Mouse (Mus musculus): ENCODE results near the gene Rcan2.

Gene Rcan2

DNA sequence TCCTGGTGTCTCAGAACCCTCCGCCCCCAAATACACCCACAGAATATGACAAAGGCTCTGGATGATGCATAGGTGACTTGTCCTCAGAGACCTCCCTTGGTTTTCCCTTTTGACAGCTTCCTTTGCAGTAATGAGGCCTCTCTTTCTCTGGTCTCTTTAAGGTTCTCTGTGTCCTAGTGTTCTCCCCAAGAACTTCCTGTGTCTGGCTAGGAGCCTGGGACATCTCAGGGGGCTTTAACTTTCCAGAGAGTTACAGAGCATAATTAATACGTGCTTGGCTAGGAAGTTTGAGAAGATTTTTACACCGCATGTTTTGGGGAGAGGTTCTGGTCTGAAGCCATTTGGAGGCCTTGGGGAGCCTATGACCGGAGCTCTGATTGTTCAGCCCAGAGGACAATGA, 128.7 kb downstream of the Rcan2 start:
- DNase-seq = no peak

DNA sequence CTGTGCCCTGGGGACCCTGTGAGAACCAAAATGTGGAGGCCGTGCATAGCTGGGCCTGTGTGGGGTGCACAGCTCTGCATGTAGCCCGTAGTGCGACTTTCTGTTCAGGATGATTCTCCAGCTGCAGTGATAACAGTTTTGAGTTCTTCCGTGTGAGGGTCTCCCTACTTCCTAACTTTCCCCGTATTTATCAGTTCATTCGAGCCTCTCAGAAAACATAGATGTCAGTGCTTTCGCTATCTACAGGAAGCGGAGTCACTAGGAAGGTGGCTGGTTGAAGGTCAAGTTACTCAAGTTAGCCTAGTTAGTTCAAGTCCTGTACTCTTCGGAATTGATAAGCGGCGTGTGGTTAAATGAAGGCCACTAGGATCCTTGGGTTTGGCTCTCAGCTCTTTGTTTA, 130.6 kb downstream of the Rcan2 start:
- no peak for DNase-seq

DNA sequence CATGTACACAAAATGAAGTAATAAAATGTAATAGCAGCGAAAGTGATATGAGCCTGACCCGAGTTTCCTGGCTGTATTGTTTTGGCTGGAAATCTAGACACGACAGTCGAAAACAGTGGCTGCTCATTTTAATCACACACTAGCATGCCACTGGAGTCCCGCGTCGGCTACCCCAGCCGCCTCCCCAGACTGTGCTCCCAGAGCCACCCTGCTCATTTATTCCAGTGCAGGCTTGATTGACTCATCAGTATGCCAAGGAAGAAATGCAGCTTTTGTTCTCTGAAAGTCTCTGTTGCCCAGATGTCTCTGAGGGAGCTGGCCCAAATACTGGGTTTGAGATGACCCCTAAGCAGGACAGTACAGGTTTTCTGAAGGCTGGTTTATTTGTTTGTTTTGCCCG, 132.9 kb downstream of the Rcan2 start:
- no peak for DNase-seq

DNA sequence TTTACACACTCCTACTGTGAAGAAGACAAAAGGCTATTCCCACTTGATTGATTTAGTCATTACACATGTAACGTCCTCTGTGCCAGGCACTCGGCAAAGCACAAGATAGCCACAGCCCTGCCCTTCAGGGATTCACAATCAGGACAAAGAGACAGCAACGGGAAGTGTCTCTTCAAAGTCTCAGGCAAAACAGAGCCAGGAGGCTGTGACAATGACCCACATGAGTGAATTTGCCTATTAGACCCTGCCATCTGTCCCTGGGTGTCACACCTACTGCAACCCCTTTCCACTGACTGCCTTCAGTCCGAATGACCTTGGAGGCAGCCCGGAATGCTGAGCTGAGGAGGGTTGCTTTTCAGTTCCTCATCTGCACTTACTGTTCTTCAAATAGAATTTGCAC, 151.1 kb downstream of the Rcan2 start:
- DNase-seq = peak; percentile 65 to 66

DNA sequence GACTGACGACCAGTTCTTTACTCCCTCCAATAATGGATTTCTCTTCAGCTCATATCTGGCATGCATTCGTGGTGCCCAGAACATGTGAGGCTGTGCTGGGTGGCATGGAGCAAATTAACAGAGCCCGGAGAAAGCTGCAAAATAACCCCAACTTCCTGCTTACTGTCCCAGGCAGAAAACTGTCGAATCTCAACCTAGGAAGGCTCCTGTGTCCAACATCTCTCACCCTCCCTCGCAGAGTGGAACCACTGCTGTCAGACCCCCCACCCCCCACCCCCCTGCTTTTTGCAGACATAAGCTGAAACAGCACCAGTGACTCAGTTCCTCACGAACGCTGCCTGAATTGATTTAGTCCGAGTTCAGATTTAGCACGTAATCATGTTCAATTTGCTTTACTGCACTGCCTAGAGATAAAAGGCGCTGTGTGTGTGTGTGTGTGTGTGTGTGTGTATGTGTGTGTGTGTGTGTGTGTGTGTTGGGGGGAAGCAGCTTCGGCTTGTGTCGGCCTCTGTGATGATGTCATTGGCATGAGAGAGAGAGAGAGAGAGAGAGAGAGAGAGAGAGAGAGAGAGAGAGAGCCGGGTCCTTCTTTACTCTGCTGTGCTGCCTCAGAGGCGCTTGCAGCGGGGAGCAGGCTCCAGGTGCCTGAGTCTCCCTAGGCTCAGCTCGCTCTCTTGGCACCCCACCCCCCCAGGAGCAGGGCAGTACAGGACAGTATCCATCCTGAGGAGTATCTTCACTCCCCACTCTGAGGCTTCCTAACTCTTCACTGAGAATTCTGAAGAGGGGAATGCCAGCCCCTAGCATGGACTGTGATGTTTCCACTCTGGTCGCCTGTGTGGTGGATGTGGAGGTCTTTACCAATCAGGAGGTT, 151.7 kb downstream of the Rcan2 start:
- DNase-seq = peak; percentile 66 to 67

DNA sequence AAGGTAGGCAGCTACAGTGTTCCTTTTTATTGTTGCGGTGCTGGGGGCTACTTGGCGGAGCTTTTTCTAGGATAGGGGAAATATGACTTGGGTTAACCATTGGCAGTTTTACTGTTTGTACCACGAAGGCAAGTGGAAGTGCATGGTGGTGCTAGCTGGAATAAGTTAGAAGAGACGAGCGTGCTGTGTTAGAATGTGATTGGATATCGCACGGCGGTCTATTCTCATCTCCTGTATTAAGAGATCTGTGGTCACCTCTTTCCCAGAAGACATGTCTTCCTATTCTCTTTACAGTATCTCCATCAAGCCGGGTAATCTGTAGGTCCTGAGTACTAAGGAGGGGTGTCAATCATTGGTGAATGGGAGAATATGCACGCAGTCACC, 152.4 kb downstream of the Rcan2 start:
- no peak for DNase-seq

DNA sequence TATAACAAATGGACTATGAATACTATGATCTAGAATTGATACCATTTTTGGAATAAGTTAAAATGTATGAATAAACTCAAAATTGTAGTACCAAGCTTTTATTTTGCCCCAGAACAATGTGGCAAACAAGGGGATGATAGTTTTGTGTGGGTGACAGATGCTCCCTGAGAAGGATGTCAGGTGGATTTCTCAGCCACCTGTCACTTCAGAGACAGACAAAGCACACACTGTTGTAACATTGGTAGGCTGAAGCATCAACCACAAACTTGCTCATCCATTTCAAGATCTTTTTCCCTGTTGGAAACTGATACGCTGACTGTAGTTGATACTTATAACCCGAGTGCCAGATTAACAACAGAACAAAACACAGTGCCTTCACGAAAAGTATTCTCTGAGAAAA, 158.6 kb downstream of the Rcan2 start:
- DNase-seq = no peak

DNA sequence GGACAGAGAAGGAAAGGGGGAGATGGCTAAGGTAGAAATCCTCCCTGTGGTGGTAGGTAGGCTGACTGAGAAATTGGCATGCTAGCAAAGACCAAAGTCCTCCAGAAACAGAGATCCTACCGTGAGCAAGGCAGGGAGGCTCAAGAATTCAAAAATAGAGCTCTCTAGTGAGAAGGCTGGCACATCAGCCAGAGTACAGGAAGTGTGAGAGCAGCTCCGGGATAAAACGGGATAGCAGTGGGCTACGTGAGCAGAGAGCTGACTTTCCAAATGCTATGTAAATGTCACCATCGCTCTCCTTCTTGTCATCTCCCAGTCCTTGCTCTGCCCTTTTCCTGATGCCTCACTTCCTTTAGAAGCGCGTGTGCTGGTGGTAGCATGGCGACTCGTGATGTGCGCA, 168.8 kb downstream of the Rcan2 start:
- no peak for DNase-seq

DNA sequence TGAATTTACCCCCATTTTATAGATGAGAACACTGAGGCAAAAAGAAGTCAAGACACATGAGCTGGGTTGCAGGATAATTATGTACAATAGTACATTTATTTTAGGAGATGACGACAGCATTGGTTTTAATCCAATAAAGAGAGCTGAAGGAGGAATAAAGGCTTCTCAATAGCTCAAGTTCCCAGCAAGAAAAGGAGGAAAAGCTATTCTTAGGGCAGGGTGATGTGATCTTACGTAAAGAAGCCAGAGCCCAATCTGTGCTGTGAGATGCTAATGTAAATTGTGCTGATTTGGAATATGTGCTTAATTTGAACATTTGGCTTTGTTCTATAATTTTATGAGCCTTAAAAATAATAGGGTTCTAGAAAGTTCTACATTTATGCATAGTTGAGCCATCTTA, 176.4 kb downstream of the Rcan2 start:
- DNase-seq = no peak

DNA sequence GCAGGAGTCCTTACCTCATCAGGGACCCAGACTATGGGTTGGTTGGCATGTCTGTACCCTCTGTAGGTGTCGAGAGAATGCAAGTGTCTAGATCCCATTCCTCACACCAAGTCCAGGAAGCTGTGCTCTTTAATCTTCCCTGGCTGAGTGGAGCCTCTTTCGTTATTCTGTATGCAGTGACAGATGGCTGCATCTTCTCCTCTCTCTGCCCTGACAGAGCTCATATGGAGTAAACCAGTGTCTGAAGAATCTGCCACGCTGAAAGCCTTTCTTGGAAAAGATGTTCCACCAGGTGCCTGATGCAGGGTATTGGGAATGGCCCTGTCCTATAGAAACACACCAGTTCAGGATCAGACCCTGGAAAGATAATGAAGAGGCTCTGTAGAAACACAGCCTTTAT, 178.8 kb downstream of the Rcan2 start:
- DNase-seq = peak; percentile 30 to 45

DNA sequence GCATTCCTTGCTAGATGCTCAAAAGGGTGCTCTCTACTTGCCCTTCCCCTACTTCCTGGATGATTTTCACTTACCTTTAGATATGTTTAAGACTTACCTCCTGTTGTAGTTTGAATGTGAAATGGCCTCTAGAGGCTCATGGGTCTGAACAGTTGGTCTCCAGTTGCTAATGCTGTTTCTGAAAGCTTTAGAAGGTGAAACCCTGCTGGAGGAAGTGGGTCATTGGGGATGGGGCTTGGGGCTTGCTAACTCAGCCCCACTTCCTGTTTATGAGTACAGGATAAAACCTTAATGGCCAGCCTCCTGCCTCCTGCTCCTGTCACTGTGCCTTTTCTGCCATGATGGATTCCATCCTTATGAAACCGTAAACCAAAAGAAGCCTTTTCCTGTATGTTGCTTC, 181.4 kb downstream of the Rcan2 start:
- no peak for DNase-seq

DNA sequence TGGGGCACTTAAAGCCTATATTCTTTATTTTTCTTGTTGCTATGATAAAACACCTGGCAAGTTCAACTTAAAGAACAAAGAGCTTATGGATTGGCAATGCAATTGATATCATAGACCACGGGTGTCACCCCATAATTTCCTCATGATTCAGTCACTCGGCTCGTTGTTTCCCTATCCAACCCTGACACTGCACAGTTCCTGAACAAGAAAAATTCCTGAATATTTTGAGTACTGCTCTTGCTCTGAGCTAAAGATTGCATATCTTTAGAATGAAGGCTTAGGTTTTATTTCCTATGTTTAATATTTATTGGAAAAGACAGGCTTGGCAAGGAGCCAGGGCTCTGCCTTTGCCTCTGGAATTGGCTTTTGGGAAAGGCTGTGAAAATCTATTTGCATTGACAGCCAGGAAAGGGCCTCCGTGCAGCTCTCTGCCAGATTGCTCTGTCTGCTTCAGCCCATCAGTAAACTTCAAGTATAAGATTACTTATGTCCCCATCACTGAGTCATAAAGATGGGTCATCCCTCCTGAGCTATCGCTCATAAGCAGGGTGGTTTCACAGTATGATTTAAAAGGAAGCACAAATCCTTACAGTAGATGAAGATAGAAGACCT, 188.3 kb downstream of the Rcan2 start:
- DNase-seq = peak; percentile 31 to 41

DNA sequence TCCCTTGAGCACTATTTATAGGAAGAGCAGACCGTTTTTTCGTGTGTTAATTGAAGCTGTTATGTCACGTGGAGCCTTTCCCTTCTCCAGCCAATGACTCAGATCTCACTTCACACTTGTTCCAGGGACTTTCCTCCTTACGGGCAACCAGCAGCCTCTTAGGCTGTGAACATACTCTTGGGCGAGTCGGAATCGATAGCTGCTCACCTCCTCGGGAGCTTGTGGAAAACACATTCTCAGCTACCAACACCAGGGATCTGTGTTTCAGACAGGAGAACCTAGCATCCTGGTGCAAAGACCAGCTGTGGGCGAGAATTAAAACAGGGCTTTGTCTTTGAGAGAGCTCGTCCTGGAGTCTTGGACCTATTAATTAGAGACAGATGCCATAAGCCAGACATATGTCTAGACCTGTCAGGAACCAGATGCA, 189.8 kb downstream of the Rcan2 start:
- DNase-seq = no peak

DNA sequence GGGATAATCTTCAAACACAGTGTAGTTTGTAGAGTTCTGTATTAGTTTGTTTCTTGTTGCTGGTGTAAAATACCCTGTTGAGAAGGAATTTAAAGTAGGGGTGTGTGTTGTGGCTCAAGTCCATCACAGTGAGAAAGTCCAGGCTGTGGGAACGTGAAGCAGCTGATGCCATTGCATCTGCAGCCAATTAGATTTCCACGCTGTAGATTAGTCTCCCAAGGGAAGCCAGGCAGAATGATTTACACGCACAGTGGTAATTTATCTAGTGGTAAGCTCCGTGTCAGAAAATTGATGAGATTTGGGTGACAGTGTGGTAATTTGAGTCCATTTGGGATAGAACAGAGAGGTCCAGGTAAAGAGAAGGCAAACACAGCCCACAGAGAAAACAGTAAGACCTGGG, 192.9 kb downstream of the Rcan2 start:
- DNase-seq = no peak

DNA sequence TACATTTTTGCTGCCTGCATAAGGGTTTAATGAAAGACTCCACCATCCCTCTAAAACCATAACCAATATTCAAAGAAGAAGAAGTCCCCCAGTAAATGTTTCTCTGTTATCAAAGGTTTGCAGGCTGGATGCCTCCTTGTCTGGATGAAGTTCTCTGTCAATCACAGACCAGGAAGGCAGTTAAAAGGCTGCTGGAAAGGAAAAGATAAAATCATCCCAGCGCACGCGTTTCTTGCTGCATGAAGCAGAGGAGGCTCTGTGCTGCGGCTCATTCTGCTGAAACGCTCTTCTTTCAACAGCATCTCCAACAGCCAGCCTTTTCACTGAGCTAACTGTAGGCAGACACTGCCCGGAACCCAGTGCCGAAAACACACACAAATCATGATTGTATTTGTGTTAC, 196.4 kb downstream of the Rcan2 start:
- DNase-seq = no peak

DNA sequence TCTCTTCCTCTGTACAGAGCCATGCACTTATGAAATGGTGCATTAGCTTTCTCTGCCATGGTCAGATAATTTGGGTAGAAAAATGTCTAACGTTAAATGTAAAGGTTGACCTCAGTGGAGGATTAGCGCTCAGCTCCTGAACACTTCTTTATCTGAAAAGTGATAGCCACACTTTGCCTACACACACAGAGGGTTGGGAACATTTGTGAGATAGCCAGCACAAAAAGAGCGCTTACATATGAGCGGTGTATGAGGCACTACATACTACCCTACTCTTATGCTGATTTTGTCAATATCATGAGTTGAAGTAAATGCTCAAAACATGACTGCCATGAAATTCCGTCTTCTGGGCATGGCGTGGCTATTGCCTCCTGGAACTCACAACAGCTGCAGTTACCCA, 196.9 kb downstream of the Rcan2 start:
- DNase-seq = no peak

DNA sequence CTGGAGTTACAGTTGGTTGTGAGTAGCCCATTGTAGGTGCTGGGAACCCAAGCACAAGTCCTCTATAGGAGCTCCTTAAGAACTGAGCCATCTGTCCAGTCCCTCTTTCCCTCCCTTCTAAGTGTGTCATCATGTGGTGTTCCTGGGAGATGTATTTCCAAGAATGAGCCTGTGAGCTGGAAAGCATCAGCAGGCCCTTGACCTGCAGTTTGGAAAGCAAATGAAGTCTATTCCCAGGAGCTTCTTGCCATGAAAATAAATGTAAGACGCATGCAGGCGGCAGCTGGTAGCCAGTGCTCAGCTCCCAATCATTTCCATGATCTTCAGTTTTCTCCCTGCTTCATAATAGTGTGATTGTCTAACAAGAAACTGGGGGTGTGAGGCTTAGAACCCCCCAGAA, 203.2 kb downstream of the Rcan2 start:
- DNase-seq = no peak

DNA sequence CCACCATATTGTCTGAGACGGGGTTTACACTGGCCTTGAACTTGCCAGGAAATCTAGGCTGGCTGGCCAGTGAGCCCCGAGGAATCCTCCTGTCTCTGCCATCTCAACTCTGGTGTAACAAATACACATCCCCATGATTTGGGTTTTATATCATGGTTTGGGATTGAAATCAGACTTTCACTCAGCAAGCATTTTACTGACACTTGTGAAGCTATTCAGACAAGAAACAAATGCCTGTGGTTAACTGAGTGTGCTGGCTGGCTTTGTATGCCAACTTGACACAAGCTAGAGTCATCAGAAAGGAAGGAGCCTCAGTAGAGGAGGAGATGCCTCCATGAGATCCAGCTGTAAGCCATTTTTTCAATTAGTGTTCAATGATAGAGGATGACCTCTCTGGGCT, 206.3 kb downstream of the Rcan2 start:
- no peak for DNase-seq

DNA sequence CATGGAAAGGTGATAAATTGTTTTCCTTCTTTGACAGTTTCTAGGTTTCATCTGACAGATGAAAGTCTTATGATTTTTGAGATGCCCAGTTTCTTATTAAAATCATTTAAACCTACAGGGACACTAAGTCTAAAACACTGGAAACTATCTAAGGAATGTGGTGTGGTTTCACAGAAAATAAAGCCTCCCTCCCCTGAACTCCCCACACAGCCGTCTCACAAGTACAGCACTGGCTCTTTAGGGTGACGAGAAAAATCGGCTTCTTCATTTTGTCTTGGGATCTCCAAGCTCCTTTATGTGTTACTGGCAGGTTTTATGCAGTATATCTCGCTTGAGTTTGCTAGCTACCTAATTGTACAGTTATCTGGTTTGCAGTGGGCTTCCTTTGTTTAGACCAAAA, 210.8 kb downstream of the Rcan2 start:
- DNase-seq = no peak

DNA sequence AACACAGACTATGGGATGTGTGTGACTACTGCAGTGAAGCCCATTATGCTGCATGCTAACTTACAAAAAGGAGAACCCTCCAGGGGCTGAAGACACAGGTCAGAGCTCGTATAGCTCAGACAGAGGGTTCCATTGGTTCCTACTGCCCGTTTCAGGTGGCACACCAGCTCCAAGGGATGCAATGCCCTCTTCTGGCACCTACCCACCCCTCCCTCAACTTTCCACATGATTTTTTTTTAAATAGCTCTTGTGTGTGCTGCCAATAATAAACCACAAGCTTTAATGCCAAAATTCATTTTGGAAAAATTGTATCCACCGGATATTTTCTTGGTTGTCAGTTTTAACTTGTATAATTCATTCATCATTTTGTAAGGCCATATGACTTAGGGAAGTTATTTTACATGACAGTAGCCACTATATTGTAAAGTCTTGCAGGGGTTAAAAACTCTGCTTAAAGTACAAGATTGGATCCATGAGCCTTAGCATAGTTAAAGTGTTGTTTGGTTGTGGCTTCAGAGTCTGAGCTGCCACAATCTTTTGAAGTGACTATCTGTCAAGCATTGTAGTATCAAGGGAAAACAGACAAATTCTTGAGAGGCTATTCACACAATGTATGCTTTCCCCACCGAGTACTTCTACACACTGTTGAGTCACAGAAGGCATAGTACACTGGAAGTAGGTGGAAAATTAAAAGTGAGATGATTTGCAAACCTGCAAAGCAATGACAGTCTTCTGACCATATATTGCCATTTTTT, 212.8 kb downstream of the Rcan2 start:
- no peak for DNase-seq

DNA sequence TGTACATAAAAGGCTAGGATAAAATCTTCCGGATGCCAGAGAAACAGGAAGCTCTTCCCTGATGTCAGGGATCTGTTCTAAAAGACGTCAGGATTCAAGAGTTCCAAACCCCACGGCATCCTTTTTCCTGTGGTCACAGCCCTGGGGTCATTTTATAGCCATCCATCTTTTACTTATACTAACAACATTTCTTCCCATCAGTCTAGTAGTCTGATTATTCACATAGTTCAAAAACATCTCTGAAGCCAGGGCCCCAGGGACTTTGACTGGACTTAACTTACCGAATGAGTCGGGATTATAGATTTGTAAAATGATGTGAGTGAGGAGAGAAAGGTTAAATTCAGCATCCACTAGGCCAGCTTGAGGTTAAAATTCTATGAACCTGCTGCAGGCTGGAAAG, 215.2 kb downstream of the Rcan2 start:
- no peak for DNase-seq

DNA sequence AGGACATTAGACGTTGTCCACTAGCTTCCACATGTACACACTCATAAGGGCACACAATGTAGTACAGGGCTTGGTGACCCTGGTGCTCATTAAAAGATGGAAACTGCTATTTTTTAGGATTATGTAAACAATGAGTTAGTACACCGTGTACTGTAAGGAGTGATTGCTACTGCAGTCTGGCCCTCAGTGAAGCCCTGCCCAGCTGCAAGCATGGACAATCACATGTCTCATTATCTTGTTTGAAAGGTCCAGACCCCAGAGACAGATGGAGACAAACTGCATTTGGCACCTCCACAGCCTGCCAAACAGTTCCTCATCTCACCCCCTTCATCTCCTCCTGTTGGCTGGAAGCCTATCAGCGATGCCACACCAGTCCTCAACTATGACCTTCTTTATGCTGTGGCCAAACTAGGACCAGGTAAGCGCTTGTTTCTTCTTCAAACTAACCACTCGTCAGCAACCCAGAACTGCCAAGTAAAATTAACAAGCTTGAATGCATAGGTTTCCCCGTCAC, 219.6 kb downstream of the Rcan2 start:
- peak; percentile 35 to 37 for DNase-seq

DNA sequence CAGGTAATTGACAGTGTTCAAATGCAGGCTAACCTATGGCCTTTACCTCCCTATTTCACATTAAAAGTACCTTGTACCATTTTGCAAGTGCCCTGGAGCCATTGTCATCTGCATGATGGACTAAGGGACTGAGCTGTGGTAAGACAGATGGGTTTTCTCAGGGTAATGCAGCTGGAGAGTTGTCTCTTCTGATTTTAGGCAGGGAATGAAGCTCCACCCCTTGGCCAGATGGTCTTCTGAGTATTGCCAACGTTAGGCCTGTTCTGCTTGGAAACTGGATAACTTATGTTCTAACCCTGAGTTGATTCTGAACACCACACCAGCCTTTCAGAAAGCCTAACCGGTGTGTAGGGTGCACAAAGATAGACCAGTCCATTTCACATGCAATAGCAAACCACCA, 222.7 kb downstream of the Rcan2 start:
- DNase-seq = peak in 1 of 2 experiments; percentile 36

DNA sequence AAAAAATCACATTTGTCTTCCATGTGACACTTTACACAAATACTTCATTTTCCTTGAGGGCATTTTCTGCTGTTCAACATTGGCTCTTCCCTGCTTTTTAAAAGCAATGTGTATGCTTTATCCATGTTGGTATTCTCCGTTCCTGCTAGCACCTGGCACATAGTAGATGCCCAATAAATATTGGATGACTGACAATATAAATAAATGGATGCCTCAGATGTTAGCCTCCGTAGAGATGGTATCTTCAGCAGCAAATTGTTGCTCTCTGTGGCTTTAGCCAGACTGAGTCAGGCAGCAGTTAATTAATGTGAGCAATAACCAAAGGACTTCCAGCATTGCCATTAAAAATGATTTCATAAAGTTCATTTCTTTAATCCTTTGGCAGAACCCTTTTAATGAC, 223.9 kb downstream of the Rcan2 start:
- DNase-seq = no peak
